In genomic region chr14:34821131-34821790, GRCm38 (mm10) we compare ENCODE assay signal across 8 mouse cellular contexts. TPM values are rescaled to one million over a fixed set of nuclear protein-coding genes. Genes with fewer than 3 reads are reported as not detected.
DNase-seq lines count a peak whose midpoint lies in the region; ATAC-seq lines count a peak whose summit lies in the region.

No protein-coding gene starts in this region.

- no peak overlapping the region for H3K9ac ChIP-seq in heart, embryonic 11.5 days (ENCODE audit: low read depth, low read length)
- no peak overlapping the region for H3K9ac ChIP-seq in limb, embryonic 15.5 days

- no peaks in the 10 kb centered on the region for H3K36me3 ChIP-seq in heart, embryonic 11.5 days (ENCODE audit: control insufficient read depth, insufficient read depth, low read length)
- H3K36me3 ChIP-seq in limb, embryonic 15.5 days: no peaks in the 10 kb centered on the region

- H3K4me2 ChIP-seq in heart, embryonic 11.5 days: peak overlapping the region; percentile 93
- H3K4me2 ChIP-seq in limb, embryonic 15.5 days: peak overlapping the region; percentile 92

- H3K9me3 ChIP-seq in heart, embryonic 11.5 days (replicated peaks; ENCODE audit: control insufficient read depth, low read length): no peaks in the 10 kb centered on the region
- no peaks in the 10 kb centered on the region for H3K9me3 ChIP-seq in limb, embryonic 15.5 days

- no peak for ATAC-seq in heart, embryonic 11.5 days (replicated peaks; ENCODE audit: insufficient number of reproducible peaks, low FRiP score, low TSS enrichment)
- no peak for ATAC-seq in limb, embryonic 15.5 days (ENCODE audit: insufficient number of reproducible peaks, low FRiP score, low TSS enrichment, low read depth)

- H3K4me3 ChIP-seq in heart, embryonic 11.5 days (ENCODE audit: low read depth, low read length): peak overlapping the region; percentile 57
- peak overlapping the region; percentile 53 for H3K4me3 ChIP-seq in limb, embryonic 15.5 days

- 1% methylated on average over 26 of the region's 26 CpGs for WGBS in heart, embryonic 11.5 days (ENCODE audit: insufficient replicate concordance)
- WGBS in limb, embryonic 15.5 days: 2% methylated on average over 26 of the region's 26 CpGs

- peaks cover 79% of the 10 kb centered on the region for H3K27me3 ChIP-seq in heart, embryonic 11.5 days (ENCODE audit: control insufficient read depth, insufficient read depth, low read length)
- peaks cover 90% of the 10 kb centered on the region for H3K27me3 ChIP-seq in limb, embryonic 15.5 days

- intact Hi-C loops in heart, postnatal 14 days (cut with DNase I): no loop called here

- no peak for DNase-seq in heart, postnatal 14 days
- DNase-seq in urinary bladder, adult 2 months (ENCODE audit: low spot score): peak; percentile 18
- DNase-seq in urinary bladder, postnatal 36 days (ENCODE audit: low spot score in 2 of 2): no peak
- peak; percentile 40 for DNase-seq in testis, postnatal 10 days (ENCODE audit: low spot score)
- DNase-seq in spleen, postnatal 36 days (ENCODE audit: low spot score in 2 of 2): no peak
- no peak for DNase-seq in adrenal gland, postnatal 36 days

- H3K27ac ChIP-seq in heart, embryonic 11.5 days (ENCODE audit: low read depth, low read length): no peak overlapping the region
- no peak overlapping the region for H3K27ac ChIP-seq in limb, embryonic 15.5 days

- H3K4me1 ChIP-seq in heart, embryonic 11.5 days (ENCODE audit: control insufficient read depth, insufficient read depth, low read length): peaks cover 13% of the 10 kb centered on the region; the same call in 1 of the 2 replicates
- H3K4me1 ChIP-seq in limb, embryonic 15.5 days: peaks cover 35% of the 10 kb centered on the region

RNA-seq across cellular contexts. Expression of gene Grid1, which starts 1.4 kb away (rescaled TPM):
- 0.57 and 0.80 TPM in 2 replicates for polyA plus RNA-seq in heart, embryonic 11.5 days (2014; fragmentation: Nextera tagmentation; extraction: Ambion mirVana)
- not detected for total RNA-seq in heart, postnatal 14 days (2021)
- 0.07 and 0.16 TPM in 2 replicates for polyA plus RNA-seq in urinary bladder, adult 2 months (2012; rRNA removed)
- polyA plus RNA-seq in limb, embryonic 15.5 days (2015; fragmentation: Nextera tagmentation; extraction: Ambion mirVana): 0.45 and 0.51 TPM in 2 replicates
- total RNA-seq in adrenal gland, postnatal 36 days (2021): under 1 TPM; 0.17 to 0.30 TPM

Comparison
In these comparisons a context has a peak if more than half of its experiments do, and no peak if none do; other contexts are left out.
1. DNase-seq: peak in urinary bladder, adult 2 months (single experiment) and testis, postnatal 10 days (single experiment); none in heart, postnatal 14 days (0 of 2), urinary bladder, postnatal 36 days (0 of 2), spleen, postnatal 36 days (0 of 2) and adrenal gland, postnatal 36 days (0 of 2).